Mouse (Mus musculus) erythroid progenitor cell, adult 5-6 weeks (primary cell): Measurements from ENCODE around the gene Cirbp. TPM values are rescaled to one million over a fixed set of nuclear protein-coding genes. Genes with fewer than 3 reads are reported as not detected.

ENCODE experiments used
- ATAC-seq: replicated peaks from 2 replicates; pipeline ENCODE4 v1.8.0; 2016; ENCODE audit warnings: moderate number of reproducible peaks, mild to moderate bottlenecking, moderate TSS enrichment, inconsistent platforms; ENCODE audit not compliant: poor library complexity, low FRiP score, severe bottlenecking
- total RNA-seq, 2 experiments: library from RNA; stranded (forward) in 1 of 2; stranded (reverse) in 1 of 2; fragments of 150-400 nt in 1 of 2; fragments of 186-747, 209-891 nt in 1 of 2; gene quantifications; 2 replicates each; pipeline versions ENCODE4 v1.2.3 to v1.2.4; 2015 to 2017; ENCODE audit warnings: low replicate concordance in 2 of 2

The Cirbp gene
- total RNA-seq (2015; ENCODE audit: low replicate concordance) = 10.1 and 19.7 TPM in 2 replicates
- 33.5 and 39.6 TPM in 2 replicates for total RNA-seq (2017; ENCODE audit: low replicate concordance)

DNA sequence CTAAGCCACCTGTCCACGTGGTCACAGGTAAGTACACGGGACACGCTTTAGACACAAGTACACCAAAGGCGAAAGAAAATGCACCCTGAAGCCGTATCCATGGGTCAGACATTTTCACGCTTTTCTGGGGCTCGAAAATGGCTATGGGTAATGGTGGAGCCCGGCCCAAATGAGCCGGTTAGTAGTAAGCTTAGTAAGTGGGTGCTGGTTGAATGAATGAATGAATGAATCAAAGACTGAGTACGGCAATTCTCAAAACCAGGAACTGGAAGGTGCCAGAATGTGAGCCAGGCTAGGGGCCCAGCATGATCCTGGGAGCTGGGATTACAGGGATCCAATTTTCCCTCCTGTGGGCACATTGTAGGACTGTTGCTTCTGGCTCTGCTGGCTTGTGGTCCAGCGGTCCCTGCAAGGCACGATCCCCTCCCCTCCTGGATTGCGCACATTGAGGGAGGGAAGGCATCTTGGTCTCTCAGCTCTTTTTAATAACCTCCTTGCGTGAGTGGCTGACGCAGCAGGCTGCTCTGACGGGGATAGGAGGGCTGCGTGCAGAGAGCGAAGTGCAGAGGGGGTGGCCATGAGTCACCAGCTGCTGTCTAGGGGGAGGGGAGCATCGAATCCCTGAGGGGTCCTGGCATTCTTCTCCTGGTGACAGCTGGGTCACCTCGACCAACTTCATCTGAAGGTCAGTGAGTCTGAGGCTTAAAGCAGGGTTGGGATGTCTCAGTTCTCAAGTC lies at the start of gene Cirbp:
TSS of gene Cirbp (plus strand) at position 594 of the 737 bp plus-strand sequence.
- no peak for ATAC-seq

DNA sequence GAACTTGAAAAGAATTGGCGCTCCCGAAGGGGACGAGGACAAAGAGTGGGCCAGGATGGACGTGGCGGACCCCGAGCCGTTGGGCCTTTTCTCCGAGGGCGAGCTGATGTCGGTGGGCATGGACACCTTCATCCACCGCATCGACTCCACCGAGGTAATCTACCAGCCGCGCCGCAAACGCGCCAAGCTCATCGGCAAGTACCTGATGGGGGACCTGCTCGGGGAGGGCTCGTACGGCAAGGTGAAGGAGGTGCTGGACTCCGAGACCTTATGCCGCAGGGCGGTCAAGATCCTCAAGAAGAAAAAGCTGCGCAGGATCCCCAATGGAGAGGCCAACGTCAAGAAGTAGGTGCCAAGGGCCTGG lies 49.2 kb upstream of the Cirbp start:
- ATAC-seq = 0 out of 2 replicates have a peak, but pooled peaks have one; percentile 1

DNA sequence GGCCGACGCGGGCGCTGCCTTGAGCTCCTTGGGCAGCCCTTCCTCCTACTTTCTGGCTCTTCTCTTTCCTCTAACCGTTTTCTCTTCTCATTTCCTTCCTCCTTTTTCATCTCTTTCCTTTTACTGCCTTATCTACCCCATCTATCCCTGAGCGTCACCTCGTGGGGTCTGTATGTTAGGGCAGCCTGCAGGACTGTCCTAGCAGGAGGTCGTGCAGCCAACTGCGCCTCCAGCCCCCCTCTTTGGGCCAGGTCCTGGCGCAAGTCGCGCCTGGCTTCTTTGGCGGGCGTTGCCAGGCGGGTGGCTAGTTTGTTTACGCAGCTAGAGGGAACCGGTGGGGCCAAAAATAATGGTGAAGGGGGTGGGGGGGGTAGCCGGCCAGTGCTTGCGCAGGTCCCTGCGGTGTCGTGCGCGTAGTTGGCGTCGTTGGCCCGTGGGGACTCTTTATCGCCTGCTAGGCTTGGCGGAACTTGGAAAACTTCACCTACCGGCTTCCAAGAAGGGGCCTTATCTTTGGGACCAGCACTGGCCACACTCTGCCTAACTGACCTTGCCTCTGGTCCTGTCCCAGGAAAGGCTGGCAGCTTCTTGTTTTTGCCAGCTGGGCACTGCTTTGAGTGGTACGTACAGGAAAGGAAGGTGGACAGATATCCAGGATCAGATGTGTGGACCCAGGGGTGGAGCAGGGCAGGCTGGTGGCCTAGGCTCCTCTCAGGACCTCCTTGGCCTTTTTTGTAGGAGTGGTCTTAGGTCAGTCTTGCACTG lies 48.7 kb upstream of the Cirbp start:
- peak; percentile 36 for ATAC-seq

DNA sequence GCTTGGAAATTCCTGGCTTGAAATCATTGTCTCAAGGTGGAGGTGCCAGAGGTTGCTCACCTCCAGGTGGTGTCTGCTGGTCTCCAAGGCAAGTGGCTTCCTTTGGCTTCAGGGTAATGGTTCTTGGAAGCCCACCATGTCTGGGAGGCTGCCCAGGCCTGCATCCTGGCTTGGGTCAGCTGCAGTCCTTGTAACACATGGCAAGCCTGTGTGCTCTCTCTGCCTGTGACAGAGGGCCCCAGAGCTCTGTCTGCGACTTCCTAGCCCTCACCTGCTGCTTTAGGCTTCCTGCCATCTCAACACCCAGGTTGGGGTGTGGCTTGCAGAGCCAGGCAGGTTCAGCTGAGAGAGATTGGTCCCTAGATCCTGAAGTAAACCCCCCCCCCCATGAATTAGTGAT lies 48.0 kb upstream of the Cirbp start:
- no peak for ATAC-seq

DNA sequence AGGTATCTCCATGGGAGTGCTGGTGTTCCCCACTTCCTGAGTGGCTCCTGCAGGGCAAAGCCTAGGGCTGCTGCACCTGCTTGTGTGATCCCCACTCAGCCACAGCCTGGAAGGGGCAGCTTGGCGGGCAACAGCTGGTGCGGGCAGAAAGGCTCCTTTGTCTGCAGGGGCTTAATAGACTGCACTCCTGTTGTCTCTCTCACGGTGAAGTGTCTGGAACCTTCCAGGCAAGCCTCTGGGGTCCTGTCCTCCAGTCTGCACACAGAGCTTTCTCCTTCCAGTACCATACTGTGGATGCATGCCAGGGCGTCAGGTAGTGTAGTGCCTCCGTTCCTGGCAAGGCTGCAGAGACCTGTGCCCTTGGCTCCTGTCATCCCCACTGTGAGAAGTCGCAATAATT lies 47.2 kb upstream of the Cirbp start:
- ATAC-seq = no peak

DNA sequence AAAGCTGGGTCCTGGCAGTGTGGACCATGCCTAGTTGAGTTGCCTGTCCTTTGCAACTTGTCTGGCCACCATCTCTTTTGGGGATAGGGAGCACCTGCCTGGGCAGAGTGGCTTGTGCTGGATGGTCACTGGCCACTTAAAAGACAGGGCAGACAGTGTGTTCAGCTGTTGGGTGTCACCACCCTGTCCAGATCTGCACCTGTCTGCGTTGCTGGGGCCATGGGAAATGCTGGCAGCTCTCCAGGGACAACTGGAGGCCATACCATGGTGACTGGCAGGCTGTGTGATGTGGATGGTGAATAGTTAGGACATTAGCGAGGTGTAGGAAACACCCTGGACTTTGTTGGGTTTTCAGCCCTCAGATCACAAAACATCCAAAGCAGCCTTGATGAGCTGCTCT lies 45.6 kb upstream of the Cirbp start:
- ATAC-seq = no peak

DNA sequence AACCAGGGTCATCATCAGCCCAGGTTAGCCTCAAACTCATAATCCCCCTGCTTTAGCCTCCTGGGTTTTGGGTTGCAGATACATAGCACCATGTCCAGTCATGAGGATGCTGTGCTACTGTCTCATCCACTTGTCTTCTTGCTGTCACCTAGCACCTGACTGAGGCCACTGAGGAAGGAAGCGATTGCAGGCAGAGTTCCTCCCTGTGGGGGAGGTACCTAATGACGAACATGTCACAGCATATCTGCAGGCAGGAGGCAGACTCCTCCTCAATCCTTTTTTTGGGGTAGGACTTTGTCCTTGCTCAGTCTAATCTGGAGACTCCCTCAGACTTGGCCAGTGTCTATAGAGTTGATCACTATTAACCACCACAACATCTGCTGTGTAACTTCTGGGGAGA lies 44.1 kb upstream of the Cirbp start:
- ATAC-seq = no peak

DNA sequence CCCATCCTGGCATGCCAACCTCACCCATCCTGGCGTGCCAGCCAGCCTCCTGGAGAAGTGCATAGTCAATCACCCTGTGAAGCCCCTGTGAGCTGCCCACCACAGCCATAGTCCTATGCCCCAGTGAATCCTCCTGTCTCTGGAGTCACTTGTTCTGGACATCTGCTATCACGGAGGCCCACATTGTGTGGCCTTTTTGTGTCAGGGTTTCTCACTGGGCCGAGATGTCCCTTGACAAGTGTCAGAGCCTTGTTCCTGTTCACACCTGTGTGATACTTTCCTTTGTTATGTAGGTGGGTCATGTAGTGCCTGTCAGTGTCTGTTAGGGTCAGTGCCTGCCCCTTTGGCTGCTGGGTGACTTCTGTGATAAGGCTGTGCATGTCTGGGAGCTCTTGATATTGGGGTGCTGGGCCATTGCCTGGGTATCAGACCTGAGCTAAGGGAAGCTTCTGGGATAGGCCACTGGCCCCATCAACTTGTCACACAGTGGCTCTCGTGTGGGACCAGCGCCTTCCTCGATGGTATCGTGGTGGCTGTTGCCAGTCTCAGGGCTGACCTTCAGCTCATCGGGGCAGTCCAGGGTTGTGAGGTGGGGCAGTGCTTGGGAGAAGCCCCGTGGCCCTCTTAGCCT lies 41.7 kb upstream of the Cirbp start:
- peak; percentile 84 for ATAC-seq

DNA sequence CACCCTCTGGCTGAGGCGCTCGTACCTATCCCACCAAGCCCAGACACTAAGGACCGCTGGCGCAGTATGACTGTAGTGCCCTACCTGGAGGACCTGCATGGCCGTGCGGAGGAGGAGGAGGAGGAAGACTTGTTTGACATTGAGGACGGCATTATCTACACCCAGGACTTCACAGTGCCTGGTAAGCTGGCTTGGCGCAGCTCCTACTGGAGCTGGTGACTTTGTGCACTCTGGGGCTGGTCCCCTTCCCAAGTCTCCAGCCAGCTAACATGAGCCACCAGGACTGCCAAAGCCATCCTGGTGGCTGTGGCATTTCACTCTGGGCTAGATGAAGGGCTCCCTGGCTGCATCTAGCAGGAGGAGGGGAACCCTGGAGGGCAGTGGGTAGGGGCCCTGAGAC lies 37.9 kb upstream of the Cirbp start:
- ATAC-seq = no peak

DNA sequence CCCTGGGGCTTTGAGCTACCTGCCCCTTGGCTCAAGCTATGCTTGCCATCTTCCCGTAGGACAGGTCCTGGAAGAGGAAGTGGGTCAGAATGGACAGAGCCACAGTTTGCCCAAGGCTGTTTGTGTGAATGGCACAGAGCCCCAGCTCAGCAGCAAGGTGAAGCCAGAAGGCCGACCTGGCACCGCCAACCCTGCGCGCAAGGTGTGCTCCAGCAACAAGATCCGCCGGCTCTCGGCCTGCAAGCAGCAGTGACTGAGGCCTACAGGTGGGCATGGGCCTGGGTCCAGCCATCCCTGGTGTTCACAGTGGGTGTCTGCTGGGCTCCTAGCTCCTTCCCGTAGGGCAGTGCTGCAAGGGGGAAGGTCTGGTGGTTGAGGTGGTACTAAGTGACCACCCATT lies 35.9 kb upstream of the Cirbp start:
- ATAC-seq = no peak

DNA sequence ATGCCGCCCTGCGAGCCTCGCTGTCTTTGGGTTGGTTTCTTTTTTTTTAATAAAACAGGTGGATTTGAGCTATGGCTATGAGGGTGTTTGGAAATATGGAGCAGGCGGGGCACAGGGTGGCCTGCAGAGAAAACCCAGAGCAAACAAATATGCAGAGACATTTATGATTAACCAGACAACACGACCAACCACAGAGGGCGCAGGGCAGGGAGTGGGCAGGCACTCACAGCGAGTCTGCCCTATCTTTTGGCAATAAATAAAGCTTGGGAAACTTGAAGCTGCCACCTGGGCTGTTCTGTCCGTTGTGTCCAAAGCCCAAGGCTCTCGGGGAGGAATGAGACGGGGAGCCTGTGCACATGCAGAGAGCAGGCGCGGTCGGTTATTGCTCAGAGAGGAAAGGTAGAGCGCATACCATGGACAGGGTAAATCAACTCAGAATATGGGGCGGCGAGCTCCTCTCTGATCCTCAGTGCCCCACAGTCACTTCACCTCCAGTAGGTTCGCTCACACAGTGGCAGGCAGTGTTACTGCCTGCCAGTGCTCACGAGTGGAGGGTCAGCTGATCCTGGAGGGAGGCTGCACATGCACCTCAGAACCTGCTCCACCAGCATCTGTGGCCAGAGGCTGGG lies 35.3 kb upstream of the Cirbp start:
- no peak for ATAC-seq

DNA sequence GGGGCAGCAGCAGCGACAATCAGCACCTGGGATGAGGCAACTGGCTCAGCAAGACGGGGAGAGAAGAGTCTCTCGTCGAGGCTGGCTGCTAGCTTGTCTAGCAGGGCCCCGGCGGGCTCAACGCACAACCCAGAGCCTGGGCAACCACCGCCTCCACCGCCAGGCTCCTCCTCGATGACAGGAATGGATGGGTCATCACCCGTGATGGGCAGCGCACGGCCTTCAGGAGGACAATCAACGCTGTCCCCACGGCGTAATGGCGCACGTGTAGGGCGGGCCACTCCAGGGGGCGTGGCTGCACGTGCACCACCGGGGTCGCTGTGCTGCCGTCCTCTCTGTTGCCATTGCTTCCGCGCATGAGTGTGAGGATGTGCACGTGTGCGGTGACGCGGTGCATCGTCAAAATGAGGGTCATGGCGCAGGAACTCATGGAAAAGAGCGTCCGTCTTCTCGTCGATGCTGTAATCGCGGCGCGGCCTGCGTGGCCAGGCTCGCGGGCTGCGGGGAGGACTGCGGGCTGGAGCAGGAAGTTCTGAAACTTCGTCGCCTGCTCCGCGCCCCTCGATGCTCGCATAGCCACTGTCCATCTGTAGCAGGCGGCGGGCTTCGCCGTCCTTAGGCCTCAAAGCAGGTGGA lies 34.4 kb upstream of the Cirbp start:
- ATAC-seq = no peak

DNA sequence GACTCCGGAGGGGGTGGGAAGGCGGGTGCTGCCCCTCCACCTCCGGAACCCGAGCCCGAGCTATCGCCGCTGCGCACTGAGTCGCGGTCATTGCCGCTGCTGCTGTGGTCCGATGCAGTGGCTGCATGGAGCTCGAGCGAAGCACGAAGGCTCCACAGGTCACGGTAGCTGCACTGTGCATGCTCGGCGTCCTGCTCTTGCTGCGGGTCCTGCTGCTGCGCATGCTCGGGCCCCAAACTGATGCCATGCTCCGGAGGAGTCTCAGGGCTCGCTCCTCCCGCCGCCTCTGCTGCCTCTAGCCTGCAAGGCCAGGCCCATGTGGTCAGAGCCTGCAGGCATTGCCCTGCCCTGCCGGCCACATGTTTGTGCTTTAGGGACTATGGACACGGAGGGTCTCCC lies 33.8 kb upstream of the Cirbp start:
- ATAC-seq = no peak

DNA sequence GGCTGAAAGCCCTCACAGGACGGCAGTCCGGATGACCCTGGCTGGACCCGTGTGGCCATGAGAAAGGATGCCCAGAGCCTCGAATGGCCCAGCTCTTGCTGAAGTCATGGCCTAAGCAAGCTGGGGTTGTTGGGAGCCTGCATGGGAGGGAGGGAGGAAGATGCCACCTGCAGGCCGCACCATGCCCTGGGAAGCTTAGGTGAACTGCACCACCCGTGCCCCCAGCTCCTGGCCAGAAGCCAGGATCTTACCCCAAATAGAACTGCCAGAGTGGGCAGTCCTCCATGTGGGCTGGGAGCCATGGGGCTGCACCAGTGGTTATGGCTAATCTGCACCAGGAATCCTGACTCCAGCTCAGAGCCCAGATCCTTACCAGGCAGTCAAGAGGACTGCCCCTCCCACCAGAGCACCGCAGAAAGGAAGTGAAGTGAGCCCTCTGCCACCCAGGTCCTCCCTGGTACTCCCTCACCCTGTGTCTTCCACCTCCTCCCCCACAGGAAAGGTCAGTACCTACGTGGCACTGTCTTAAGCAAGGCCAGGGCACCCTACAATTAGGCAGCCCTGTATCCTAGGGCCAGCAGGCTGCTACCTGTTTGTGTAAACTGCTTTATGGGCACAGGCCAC lies 32.4 kb upstream of the Cirbp start:
- ATAC-seq = peak; percentile 36; the same call in 1 of the 2 replicates

DNA sequence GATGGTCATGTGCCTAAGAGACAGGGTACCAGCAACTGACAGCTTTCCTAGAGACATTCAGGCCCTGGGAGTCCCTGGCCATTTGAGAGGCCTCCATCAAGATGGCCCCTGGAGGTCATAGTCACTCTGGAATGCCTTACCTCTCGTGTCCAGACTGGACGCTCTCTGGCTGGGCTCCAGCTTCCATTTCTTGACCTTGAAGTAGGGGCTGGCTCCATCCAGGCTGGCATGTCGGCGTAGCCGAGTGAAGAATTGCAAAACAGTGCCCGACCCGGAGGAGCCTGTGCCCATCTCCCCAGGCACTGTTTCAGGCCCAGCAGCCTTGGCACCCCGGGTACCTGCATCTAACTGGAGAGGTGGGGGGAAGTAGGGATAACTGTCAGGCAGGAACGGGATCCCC lies 31.4 kb upstream of the Cirbp start:
- no peak for ATAC-seq

DNA sequence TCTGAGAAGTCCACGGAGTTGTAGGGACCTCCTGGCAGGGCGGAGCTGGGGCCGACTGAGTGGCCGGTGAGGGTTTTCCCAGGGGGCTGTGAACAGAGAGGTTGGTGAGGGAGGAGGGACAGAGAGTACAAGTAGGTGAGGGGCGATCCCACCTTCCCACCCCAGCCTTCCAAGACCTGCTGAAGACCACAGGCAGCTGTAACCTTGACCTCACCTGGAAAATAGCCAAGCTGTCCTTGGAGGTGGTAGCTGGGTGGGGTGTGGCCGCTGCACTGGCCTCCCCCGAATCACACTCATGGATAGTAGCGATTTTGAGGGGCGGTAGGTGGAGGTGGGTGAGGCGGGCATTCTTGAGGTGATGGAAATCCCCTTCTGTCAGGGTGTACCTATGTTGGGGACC lies 30.6 kb upstream of the Cirbp start:
- ATAC-seq = no peak

DNA sequence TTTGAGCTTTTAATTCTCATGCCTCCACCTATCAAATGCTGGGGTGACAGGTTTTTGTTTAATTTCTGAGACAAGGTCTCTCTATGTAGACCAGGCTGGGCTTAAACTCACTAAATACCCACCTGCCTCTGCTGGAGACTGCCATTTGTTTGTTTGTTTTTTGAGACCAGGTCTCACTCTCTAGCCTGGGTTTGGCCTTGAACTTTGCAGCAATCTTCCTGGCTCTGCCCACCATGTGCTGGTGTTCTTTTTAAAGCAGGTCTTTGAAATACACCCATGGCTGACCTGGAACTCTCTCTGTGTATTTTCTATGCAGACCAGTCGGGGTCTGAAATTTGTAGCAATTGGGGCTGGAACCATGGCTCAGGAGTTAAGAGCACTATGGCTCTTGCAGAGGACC lies 30.1 kb upstream of the Cirbp start:
- ATAC-seq = no peak

DNA sequence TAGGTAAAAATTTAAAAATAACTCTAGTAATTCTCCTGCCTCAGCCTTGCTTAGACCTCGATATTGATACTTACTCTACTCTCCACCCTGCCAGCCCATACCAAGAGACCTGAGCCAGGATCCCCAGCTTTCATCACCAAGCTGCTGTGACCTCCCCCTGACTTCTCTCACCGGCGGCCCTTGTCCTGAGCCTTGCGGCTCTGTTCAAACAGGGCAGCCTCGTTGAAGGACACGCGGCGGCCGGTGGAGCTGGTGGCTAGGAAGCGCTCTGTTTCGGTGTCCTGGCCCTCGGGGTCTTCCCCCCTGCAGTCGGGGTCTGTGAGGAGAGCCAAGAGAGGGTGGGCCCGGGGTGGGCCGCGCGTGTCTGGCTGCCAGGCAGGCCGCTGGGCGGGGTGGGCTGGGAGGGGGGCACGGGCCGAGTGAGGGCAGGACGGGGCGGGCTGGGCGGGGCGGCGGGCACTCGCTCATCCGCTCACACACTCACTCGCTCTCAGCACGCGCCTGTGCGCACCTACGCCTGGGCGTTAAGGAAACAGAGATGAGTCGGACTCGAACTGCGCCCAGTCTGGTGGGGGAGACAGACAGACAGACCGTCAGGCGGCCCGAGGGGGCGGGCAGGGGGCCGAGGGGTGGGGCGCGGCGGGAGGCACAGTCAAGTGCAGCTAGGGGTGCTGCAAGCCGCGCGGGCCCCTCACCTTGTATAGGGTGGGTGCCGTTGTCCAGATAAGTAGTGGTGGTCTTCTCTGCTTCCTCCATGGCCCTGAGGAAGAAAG lies 29.4 kb upstream of the Cirbp start:
- ATAC-seq = no peak
